Mouse (Mus musculus) heart, adult 18-20 months (tissue): Measurements from ENCODE around the gene Arhgef1. TPM values are rescaled to one million over a fixed set of nuclear protein-coding genes. Genes with fewer than 3 reads are reported as not detected.
"Not testable (repeated sequence)": the region's sequence is repeated elsewhere in the genome, so short reads cannot be mapped to it uniquely, and the experiment has no call there.

ENCODE experiments used
- DNase-seq, 2 experiments: peaks; one replicate each; pipeline ENCODE4 v3.0.0; 2021 to 2022; ENCODE audit warnings: mixed read lengths in 1 of 2
- total RNA-seq, 2 experiments: library from RNA; stranded (reverse); gene quantifications; 2 replicates each; pipeline ENCODE4 v1.2.3; 2021

Gene Arhgef1
- total RNA-seq, 2 experiments from 2014 or later = 31.5 to 47.6 TPM

DNA sequence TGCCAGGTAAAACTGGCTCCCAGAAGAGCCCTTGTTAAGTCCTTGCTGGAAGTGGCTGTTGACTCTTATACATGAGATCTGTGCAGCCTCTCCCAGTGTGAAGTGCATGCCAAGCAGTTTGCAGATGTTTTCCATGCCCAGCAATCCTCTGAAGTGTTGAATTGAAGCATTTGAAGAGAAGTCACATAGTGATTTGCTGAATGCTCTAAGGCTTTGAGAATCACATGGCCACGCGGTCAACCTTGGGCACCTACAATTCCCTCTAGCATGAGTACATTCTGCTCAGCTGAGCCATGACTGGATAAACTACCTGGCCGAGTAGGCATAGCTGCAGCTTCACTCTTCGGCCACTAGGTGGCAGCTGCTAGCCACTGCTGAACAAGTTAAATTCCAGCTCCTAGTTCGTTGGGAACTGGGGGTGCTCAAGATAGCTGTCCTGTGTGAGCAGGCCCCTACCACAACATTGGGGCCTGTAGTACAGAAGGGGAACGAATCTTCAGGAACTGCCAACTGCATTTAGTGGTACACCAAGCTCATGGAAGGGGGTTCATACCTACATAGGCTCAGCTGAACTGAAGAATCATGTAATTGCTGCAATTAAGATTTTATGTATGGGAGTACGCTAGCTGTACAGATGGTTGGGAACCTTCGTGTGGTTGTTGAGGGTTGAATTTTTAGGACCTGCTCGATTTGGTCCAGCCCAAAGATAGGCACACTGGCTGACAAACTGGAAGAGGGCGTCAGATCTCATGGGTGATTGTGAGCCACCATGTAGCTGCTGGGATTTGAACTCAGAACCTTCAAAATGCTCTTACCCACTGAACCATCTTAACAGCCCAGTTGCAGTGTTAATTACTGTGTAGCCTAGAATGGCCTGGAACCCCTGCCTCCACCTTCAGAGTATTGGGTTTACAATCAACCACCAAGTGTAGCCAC, 12.2 kb upstream of the Arhgef1 start:
- DNase-seq = peak; percentile 75 to 84

DNA sequence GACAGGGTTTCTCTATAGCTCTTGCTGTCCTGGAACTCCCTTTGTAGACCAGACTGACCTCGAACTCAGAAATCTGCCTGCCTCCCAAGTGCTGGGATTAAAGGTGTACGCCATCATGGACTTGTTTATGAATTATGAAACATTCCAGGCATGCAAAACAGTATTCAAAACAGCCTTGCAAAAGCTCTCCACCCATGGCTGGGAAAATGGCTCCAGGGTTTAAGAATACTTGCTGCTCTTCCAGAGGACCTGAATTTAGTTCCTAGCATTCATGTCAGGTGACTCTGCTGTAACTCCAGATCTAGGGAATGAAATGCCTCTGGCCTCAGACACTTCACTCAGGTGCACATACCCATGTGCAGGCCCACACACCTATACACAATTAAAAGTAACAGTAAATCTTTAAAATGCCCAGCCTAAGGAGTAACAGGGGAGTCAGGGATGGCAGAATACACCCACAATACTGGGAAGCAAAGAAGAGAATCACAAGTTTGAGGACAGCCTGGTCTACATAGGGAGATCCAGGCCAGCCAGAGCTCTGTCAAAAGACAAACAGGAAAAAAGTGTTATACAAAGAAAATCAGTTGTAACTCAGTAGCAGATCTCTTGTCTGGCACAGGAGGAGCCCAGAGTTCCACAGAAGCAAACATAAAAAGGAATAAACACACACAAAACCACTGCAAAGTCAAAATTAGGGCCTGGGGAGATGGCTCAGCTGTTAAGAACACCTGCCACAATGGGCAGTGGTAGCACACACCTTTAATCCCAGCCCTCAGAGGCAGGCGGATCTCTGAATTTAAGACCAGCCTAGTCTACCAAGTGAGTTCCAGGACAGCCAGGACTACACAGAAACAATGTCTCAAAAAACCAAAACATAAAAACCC, 11.2 kb upstream of the Arhgef1 start:
- DNase-seq = no peak

DNA sequence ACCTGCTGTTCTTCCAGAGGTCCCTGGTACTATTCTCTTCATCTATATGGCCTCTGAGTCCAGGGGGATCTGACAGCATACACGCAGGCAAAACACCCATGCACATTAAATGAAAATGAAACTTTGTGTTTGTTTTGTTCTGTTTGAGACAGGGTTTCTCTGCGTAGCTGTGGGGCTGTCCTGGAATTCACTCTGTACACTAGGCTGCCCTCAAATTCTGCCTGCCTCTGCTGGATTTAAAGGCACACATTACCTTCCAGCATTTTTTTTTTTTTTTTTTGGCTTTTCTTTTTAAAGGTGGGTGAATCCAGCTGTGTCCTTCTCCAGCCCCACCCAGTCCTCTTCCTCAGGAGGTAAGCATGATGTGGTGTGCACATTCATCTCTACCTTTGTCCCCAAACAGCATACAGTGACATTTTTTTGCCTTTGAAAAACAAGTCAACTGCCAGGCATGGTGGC, 10.6 kb upstream of the Arhgef1 start:
- DNase-seq = no peak

DNA sequence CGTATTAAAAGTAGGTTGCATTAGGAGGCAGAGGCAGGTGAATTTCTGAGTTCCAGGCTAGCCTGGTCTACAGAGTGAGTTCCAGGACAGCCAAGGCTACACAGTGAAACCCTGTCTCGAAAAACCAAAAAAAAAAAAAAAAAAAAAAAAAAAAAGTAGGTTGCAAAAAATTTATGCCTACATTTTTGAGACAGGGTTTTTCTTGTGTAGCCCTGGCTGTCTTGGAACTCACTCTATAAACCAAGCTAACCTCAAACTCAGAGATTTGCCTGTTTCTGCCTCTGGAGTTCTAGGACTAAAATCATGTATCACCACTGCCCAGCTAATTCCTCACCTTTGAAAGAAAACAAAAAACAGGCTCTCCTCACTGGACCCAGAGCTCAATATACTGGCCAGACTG, 7.0 kb upstream of the Arhgef1 start:
- DNase-seq = not testable (repeated sequence)

DNA sequence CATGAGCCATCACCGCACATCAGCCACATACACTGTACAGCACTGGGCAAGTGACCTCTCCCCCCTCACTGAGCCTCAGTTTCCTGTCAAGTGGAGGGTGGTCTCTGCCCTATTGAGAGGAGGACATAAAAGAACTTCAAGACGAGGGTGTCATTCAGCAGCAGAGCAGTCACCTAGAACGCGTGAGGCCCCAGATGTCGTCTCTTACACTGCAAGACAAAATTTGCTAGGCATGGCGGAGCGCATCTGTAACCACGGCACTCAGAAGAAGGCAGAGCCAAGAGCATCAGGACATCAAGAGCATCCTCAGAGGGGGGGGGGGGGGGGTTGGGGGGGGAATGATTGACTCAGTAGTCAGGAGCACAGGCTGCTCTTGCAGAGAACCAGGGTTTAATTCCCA, 6.4 kb upstream of the Arhgef1 start:
- DNase-seq = no peak

DNA sequence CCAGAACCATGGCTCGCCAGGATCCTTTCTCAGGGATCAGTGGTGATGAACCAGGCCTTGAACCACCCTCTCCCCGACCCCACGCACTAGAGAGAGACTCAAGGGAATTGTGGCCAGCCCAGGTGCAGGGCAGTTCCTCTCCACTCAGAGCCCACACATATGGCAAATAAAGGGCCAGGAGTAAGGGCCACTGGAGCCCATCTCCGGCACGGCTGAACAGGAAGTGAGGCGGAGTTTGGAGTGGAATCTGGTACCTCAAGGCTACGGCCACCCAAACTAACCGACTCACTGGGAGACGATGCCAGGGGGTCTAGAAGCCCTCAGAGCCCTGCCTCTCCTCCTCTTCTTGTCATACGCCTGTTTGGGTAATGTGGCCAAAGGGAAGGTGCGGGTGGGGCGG, 5.5 kb upstream of the Arhgef1 start, which contains the start of gene Cd79a:
Cd79a (plus strand) TSS at position 158 of the 400 bp plus-strand sequence.
- DNase-seq = peak in 1 of 2 experiments; percentile 39

DNA sequence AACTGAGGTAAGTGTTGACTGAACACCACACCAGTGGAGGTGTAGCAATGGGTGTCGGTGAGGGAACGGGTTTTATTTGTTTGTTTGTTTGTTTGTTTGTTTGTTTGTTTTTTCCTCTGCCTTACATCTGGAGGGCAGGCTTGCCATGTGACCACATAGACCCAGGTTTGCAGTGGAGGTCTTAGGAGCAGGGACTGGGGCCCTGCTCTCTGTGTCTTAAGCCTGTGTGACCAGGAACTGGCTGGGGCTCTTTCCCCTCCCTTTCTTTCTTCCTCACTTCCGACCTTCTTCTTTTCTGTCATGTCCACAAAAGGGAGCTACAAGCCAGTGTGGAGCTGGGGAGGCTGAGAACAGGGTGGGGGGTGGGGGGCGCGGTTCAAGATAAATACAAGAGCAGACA, 4.8 kb upstream of the Arhgef1 start:
- no peak for DNase-seq

DNA sequence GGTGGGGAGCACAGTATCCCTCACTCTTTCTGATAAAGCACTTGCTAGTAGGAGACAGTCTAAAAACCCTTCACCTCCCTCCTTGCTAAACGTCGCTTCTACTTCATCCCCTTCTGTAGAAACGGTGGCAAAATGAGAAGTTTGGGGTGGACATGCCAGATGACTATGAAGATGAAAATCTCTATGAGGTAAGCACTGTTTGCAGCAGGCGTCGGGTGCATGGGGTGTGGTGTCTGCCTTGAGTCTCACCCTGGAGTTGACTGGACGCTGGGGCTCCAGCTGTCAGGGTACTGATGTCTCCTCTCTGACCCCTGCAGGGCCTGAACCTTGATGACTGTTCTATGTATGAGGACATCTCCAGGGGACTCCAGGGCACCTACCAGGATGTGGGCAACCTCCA, 1.6 kb upstream of the Arhgef1 start:
- DNase-seq = no peak

DNA sequence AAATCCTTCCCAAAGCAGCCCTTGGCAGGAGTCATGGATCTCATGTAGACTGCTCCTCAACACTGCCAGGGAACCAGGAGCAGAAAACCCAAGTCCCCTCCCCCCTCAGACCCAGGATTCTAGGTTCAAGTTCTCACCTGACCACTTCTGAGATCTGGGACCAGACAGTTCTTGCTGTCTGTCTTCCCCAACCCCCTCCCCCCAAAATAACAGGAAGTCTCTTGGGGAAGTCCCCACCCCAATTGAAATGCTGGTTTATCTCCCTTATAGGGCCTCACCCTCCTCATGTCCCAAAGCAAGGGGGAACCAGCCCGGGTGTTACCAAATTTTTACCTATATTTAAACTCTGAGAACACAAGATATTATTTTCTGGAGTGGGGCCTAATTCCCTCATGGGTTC, 870 bp upstream of the Arhgef1 start:
- DNase-seq = peak in 1 of 2 experiments; percentile 31

DNA sequence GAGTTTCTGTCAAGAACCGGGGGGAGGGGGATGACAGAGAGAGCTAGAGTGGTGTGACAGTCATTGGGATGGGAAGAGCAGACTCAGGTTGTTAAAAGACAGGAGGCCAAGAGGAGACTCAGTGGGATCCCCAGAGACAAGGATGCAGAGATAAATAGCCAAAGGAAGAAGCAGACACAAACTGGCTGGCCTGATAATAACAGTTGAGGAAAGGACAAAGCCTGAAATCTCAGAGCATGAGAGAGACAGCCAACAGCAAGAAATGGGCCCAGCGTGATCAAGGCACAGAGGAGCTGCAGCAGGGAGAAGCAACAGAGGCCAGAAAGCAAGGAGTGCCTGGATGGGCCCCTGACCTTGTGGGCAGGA, 465 bp upstream of the Arhgef1 start:
- DNase-seq = no peak

DNA sequence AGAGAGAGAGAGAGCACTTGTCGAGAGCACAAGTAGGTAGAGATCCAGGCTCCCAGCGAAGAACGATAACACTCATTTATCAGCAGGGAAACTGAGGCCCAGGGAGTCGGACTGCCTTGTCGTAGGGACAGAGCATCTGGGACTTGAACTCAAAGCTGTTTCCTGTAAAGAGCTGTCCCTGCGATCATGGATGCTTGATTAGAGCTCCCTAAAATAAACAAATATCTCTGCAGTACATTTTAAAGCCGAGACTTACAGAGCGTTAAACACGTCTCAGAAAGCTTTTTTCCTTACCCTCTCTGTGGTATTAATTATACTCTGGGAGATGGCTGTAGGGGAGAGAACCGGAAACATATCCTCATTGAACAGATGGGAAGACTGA, 723 bp downstream of the Arhgef1 start:
- no peak for DNase-seq

DNA sequence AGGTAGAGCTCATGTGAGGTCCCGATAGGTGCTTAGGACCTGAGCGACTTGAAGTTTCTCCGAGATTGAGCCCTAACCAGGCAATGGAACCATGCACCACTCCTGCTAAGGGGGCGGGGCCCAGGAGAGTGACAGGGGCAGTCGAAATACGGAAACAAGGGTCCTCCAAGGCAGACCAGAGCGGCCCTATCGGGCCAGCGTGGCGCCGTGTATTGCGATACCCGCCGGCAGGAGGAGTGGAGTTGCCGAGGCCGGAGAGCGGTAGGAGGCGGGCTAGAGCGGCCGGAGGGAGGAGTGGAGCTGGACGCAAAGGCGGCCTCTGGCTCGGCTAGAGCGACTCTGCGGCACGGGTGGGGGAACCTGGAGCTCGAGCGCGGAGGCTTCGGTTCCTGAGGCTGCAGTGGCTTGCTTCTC, 1.4 kb downstream of the Arhgef1 start:
- peak; percentile 97 to 99 for DNase-seq

DNA sequence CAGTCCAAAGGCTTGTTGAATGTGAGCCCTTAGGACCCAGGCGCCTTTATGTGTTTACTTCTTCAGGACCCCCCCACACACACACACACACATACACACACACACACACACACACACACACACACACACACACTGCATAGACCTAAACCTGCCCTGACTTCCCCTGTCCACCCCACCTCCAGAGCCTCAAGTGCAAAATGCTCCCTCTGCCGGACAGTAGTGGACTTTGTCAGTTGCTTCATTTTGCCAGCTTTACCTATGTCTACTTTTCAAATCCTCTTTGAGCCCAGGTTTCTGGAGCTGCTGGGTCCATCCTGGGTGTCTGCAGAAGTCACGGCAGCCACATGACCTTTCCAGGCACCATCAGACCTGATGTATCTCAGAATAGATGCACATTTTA, 2.2 kb downstream of the Arhgef1 start:
- peak; percentile 59 to 71 for DNase-seq

DNA sequence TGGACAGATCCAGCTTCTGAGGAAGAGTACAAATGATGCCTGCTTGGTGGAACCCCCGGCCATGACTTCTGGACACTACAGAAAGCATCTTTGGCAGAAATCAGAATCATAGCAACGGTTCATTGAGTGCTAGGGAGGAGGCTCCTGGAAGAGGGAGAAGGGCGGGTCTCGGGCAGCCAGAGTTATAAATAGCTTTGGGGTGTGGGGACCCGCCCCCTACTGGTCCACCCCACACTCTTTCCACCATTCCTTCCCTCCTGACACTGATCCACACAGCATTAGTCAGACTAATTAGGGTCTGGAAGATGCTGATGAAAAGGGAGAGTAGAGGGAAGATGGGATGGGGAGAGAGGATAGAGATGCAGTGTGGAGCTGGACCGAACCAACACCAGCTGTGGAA, 3.8 kb downstream of the Arhgef1 start:
- DNase-seq = no peak

DNA sequence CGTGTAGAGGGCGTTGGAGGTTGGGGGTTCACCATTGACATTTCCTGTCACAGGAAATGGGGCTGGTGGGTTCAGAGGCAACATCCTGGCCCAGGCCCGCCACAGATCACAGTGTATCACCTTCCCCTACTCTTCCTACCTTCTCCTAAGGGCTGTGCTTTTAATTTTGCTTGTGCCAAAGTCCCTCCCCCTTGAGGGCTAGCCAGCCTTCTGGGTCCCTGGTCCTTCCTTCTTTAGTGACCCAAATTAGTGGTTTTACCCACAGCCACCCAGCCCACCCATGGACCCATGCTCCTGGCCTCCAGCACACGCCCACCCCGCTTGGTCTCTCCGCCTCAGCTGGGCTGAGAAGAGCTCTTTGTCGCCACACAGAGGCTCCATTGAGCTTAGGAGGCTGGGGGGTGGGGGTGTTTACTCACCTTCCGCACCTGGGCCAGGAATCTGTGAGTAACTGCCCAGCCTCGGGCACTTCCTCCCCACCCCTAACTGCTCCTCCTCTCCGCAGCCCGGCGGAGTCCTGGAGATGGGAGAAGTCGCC, 4.6 kb downstream of the Arhgef1 start:
- peak in 1 of 2 experiments; percentile 21 for DNase-seq

DNA sequence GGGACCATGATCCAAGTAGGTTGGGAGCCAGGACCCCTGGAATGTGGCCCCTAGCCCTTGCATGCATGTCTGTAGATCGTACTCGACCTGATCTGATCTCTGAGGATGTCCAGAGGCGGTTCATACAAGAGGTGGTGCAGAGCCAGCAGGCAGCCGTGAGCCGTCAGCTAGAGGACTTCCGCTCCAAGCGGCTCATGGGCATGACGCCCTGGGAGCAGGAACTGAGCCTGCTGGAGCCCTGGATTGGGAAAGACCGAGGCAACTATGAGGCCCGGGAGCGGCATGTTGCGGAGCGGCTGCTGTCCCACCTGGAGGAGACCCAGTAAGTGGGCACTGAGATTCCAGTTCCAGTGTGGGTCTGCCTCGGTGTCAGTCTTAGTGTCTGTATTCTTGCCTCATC, 9.8 kb downstream of the Arhgef1 start:
- peak in 1 of 2 experiments; percentile 21 for DNase-seq

DNA sequence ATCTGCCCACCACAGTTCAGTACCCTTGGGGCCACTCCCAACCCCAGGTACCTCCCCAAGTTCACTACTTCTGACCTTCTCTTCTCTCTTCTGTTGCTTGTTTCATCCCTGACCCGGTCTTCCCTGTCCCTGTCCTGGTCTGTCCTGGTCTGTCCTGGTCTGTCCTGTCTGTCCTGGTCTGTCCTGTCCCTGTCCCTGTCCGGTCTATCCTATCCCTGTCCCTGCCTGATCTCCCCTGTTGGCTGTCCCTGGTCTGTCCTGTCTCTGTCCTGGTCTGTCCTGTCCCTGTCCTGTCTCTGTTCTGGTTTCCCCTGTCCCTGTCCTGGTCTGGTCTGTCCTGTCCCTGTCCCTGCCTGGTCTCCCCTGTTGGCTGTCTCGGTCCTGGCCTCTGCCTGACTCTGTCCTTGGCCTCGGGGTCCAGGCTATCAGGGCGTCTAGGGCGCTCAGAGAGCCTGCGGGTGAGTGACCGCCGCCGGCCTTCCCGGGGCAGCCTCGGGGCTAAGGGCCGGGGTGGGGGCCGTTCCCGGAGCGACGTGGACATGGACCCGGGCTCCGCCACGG, 16.1 kb downstream of the Arhgef1 start:
- no peak for DNase-seq

DNA sequence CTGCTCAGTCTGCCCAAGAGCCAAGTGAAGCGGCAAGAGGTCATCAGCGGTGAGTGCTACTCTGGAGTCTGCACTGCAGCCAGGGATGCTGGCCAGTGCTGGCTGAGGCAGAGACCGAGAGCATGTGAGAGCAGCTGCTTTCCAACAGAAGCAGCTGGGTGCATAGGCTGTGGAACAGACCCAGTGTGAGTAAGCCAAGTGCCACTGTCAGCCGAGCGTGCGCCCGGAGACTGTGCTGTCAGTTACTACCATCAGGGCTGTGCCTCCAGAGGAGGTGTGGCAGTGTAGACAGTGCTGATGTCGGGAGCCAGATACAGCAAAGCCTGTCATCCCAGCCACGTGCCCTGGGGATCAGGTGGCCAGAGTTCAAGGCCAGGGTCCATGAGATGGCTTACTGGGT, 17.0 kb downstream of the Arhgef1 start:
- DNase-seq = peak; percentile 73 to 87

DNA sequence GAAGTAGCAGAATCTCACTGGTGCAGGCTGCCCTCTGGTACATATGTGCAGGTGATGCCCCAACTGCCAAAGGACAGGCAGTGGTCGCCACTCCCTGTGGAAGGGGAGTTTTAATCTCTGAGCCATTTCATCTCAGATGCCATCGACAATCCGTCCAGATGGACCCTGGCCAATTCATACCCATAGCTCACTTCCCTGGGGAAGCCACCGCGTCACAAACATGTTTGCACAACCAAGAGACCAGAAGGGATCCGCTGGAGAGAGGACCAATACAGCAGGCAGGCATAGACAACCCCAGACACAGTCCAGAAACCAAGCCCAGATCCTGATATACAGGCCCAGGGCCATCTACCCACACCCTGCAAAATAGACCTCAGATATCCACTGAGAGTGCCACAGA, 27.8 kb downstream of the Arhgef1 start:
- no peak for DNase-seq

DNA sequence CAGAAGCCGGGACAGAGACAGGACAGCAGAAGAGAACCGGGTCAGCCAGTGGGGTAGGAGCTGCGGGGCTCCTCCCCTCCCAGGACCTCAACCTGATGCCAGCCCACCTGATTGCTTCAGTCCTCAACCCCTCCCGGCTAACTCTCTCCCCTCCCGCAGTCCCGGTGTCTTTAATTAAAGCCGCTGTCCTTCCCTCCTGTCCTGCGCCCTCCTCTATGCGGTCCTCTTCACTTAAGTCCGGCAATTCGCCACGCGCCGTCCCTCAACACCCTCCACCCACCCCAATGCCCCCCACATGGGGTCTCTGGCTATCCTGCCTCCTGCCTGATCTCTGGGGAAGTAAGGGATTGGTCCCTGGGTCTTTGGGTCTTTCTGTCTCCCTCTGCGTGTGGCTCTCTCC, 28.9 kb downstream of the Arhgef1 start:
- no peak for DNase-seq

DNA sequence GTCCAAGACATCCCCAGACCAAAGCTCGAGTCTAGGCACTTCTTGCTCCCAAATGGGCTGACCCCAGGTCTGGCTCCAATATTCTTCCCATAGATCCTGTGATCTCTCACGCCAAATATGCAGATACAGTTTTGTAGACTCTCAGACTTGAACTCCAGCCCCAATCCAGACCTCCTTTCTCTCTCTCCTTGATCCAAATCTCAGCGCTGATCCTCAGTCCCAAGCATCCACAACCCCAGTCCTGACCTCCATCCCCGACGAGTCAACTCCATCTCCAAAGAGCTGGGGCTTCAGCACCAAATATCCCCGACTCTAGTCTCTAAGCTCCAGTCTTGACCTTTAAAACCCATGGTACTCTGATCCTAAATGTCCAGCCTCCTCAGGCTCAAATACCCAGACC, 40.9 kb downstream of the Arhgef1 start:
- DNase-seq = no peak

DNA sequence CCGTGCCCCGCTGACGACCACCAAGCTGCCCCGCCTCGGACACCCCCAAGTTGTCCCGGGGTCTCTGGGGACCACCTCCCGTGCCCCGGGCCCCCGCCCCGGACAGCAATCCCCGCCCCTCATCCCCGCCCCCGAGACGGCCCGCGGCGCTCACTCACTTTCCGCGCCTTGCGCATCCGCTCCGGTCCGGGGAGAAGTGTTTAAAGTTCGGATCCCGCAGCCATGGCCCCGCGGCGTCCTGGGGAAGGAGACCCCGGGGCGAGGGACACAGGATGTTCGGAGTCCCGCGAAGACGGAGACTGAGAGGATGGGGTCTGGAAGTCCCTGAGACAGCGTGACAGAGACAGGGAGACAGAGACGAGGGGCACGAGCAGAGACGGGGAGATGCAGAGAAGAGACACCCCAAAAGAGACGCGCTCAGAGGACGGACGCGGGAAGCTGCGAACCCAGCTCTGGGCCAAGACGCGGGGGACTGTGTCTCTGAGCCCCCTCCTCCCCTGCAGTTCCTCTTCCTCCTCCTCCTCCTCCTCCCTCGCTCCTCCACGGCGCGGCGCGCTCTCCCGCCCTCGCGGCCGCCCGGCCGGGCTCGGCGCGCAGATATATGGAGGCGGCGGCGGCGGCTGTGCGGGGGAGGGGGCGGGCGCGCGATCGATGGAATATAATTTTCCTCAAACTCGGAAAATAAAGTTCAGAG, 41.7 kb downstream of the Arhgef1 start, which contains the start of gene Gm4881:
Gm4881 (minus strand) TSS at position 238 of the 694 bp plus-strand sequence.
- no peak for DNase-seq
